Mouse (Mus musculus) frontal cortex, postnatal 10 days (tissue): ENCODE data around the gene Pin1.
"Not testable (repeated sequence)": the region's sequence is repeated elsewhere in the genome, so short reads cannot be mapped to it uniquely, and the experiment has no call there.

Experiments used
- DNase-seq, 2 experiments: peaks; one replicate each; pipeline ENCODE4 v3.0.0; 2022; ENCODE audit warnings: low spot score in 2 of 2, mixed read lengths in 1 of 2

The Pin1 gene

DNA sequence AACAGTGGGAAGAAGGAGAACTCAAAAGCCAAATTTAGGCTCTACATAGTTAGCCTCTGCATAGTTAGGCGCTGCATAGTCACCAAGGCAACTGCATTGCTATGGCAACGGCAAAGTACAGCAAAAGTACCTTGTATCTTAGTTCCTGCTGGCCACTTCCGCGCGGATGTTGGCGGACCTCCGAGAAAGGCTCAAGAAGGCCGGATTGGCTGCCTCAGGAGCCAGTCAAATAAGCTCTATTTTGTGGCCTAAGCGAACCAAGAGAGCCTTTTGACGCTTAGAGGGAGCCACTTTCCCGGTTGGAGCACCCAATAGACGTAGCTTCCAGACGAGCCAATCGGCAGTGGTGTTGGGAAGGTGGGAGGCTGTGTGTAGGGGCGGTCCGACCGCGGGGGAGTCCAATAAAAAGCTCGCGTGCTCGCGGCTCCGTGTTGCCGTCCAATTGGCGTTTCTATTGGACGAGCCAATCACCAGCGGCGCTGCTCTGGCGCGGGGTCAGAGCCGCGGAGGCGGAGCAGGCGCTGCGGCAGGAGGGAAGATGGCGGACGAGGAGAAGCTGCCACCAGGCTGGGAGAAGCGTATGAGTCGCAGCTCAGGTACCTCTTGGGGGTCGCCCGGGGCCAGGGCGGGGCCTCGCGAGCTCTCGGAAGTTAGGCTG is at the start of gene Pin1:
Gene Pin1 (plus strand): TSS at position 494 of the 658 bp plus-strand sequence.
- peak; percentile 98 to 99 for DNase-seq

DNA sequence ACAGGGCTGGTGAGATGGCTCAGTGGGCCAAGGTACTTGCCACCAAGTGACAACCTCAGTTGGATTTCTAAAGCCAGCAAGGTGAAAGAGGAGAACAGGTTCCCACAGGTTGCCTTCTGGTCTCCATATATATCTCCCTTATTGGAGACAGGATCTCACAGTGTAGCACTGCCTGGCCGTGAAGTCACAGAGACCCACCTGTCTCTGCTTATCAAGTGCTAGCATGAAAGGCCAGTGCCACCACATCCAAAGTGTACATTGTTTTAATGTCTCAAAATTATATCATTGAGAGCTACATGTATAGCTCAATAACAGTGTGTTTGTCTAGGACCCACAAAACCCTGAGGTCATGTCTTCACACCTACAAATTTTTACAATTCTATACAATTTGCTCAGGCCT is 45.6 kb upstream of the Pin1 start:
- no peak for DNase-seq

DNA sequence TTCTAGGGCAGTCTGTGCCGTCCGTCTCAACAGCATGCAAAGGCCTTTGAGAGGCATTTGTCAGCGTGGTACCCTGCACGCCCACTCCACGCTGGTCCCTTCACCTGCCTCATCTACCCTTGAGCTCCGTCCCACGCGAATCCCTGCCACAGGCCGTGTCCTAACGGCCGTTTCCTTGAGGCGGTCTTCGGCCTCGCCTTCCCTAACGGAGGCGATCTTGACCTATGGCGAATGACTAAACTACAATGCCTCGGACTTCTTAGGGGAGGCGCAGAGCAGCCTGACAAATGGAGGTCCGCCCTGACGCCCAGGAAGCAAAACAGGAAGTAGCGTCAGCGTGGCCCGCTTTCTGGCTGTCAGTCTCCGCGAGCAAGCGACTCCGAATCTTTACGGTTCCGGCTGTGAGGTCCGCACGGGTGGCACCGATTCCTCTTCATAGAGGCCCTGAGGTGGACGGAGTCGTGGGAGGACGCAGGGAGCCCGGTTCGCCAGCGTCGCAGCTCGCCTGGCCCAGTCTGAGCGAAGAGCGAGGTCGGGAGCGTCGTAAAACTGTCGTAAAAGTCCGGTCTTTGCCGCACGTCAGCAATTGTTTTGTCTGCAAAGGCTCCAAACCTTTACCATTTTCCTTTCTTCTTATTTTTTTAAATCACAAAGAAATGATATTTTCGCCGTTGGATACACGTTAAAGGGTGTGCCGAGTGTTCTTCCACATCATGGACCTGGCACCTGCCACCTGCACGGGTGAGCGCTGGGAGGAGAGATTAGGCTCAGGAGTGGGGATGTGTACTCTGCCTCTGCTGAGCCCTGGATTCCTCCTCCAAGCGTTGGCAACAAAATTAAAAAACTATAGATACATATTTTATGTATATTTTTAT is 44.6 kb upstream of the Pin1 start:
- peak; percentile 75 to 85 for DNase-seq

DNA sequence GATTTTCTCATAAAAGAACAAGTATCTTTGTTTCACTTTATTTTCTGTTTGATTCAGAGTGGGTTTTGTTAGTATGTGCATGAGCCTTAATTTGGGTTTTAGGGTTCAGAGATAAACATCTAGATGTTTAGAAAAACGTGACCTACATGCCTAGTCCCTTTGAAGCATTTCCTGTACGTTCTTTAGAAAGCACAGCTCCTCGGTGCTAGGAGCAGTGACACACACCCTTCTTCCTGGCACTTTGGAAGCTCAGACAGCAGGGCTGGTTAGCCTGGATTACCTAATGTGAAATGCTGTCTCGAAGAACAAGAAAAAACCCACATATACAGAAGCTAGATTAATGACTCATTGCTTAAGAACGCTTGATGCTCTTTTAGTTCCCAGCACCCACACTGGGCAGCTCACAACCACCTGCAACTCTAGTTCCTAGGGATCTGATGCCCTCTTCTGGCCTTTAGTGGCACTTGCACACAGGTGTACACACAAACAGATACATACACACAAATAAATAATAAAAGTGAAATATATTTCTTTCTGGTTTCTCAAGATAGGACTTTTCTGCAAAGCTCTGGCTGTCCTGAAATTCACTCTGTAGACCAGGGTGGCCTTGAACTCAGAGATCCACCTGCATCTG is 41.9 kb upstream of the Pin1 start:
- no peak for DNase-seq

DNA sequence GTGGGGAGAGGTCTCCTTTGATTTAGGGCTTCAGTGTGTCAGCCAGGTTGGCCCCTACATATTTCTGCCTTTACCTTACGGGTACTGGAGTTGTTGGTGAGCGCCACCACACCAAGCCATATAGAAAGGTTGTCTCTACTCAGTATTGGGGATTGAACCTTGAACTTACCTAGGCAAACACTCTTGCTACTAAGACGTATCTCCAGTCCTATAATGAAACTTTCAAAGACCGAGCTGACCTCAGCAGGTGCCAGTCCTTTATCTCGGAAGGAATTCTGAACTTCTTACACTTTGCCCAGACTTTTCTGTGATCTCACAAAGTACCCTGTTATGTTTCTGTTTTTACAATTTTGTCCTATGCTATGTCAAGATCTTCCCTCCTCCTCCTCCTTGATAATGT is 39.9 kb upstream of the Pin1 start:
- no peak for DNase-seq

DNA sequence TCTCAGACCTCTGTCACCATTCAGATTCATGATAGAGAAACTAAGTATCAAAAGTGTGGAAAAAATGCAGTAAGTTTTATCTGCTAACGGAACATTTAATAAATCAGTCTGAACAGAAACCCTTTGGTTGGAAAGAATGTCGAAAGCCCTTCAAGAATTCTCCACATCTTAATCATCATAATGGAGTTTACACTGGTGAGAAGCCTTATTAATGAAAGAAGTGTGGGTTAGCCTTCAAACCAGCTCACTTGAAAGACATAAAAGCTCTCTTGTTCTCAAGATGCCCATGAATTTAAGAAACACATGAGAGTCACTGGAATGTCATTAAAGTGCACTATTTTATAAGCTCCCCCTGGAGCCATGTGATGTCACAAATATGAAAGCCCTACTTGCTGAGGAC is 35.2 kb upstream of the Pin1 start:
- DNase-seq: no peak

DNA sequence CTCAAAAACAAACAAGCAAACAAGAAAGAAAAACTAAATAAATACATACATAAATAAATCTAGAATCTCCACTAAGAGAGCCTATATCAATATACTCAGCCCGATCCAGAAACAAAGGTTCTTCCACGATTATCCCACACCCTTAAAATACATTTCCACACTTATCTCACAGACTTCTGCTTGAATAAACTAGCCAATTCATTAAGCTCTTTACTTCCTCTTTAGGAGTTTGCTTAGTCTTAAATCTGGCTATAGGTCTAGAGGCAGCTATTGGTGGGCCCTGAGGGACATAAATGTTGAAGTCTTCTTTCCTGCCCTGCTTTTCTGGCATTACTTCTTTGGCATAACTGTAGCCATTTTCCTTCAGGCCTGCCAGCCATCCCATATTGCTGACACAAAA is 20.6 kb upstream of the Pin1 start:
- DNase-seq: no peak

DNA sequence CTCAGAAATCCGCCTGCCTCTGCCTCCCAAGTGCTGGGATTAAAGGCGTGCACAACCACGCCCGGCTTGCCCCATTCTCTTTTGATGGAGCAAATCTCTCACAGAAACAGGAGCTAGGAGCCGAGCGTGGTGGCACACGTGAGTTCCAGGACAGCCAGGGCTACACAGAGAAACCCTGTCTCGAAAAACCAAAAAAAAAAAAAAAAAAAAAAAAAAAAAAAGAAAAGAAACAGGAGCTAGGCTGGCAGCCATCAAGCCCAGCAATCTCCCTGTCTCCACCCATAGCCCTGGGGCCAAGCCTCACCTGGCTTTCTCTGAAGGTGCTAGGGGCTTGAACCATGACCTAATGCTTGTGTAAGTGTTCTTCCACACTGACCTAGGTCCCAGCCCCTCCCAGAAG is 16.2 kb upstream of the Pin1 start:
- DNase-seq: not testable (repeated sequence)

DNA sequence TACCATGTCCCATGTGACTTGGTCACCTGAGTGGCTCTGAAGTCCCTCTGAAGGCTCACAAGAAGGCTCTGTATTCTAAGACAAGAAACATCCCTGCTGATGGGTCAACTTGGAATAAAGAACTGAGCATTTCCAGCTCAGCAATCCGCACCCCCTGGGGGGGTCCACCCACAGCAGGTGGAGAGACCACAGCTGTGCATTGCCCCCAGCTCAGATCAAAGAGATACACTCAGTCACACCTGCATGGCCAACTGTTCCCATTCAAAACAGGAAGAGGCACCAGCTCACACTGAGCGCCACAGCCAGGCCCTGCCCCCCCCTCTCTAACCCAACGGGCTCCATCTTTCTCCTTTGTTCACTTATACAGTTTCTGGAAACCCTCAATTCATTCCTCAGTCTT is 15.6 kb upstream of the Pin1 start:
- DNase-seq: no peak

DNA sequence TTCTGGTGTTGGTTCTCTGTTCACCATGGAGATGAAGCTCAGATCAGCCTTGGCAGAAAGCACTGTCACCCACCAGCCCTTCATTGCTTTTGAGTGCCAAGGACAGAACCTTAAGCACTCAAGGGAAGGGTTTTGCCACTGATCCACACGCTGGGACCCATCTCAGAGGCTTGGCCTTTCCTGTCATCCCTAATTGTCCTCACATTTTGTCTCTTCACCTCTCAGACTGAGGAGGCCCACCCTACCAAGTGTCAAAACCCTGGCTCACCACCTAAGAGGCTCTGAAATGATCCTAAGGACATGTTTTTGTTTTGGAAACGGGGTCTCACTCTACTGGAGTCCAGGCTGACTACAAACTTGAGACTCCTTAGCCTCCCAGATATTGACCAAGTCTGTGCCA is 15.1 kb upstream of the Pin1 start:
- no peak for DNase-seq

DNA sequence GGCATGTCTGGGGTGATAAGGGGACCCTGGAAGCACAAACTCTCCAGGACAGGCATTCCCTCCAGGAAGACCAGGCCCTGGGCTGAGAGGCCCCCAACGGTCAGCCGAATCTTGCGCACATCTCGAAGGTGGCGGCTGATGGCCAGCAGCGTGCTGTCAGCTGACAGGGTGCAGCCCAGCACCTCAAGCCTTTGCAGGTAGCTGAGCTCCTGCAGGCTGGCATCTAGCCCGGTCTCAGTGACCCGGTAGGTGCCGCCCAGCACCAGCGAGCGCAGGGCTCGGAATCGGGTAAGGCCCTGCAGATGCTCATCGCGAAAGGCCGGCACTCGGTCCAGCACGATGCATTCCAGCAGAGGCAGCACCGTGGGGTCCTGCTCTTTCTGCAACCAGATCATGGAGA is 13.3 kb upstream of the Pin1 start:
- DNase-seq: no peak

DNA sequence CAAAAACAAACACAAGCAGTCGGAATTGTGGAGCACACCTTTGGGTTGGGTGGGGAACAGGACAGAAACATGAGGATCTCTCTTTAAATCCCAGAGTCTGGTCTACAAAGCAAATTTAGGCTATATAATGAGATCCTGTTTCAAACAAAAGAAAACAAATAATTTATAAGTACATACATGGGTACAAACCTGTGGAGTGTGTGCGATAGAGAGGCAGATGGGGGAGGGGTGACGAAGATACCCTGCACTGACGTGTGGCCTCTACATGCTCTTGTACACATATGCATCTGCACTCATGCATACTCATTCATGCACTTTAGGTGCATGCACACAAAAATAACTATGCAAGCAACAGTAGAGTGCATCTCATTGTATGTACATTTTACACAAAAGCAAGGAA is 12.4 kb upstream of the Pin1 start:
- no peak for DNase-seq

DNA sequence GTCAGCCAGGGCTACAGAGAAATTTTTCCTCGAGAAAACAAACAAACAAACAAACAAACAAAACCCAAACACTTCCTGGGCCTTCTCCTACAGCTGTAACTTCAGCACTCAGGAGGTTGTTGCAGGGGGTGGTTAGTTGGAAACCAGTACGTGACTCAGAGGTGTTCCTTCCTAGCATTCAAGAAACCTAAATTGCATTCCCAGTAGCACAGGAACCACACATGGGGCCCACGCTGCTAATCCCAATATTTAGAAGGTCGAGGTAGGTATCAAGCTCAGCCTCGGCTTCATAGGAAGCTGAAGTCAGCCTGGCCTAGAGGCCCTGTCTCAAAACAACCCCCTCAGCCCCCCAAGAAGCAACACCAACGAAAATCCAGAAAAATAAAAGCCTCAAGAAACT is 10.4 kb upstream of the Pin1 start:
- no peak for DNase-seq

DNA sequence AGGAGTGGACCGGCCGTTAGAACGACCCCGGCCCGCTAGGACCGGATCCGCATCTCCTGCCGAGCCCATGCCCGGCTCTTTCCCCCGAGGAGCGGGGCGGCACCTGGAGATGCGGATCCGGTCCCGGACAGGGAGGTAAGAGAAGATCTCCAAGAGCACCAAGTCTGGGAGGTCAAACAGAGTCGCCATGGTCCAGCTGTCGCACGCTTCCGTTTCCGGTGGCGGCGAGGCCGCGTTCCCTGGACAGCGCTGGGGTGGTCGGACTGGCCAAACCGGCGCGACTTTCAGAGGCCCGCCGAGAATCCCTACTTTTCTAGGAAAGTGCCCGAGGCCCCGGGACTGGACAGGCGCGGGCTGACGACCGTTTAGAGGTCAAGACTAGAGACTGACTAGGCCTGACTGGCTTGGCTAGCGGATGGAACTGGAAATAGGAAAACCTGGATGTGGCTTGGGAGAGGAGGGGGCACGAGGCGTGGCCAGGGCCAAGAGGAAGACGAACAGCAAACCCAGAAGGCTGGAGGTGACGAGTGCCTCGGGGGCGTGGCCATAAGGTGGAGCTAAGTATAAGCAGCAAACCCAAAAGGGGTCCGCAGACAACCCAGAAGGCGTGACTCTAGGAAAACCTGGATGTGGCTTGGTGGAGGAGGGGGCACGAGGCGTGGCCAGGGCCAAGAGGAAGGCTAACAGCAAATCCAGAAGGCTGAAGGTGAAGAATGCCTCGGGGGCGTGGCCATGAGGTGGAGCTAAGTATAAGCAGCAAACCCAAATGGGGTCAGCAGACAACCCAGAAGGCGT is 9.6 kb upstream of the Pin1 start, which contains the start of gene Ubl5:
Gene Ubl5 (plus strand): TSS at position 778 of the 795 bp plus-strand sequence.
- peak; percentile 85 for DNase-seq

DNA sequence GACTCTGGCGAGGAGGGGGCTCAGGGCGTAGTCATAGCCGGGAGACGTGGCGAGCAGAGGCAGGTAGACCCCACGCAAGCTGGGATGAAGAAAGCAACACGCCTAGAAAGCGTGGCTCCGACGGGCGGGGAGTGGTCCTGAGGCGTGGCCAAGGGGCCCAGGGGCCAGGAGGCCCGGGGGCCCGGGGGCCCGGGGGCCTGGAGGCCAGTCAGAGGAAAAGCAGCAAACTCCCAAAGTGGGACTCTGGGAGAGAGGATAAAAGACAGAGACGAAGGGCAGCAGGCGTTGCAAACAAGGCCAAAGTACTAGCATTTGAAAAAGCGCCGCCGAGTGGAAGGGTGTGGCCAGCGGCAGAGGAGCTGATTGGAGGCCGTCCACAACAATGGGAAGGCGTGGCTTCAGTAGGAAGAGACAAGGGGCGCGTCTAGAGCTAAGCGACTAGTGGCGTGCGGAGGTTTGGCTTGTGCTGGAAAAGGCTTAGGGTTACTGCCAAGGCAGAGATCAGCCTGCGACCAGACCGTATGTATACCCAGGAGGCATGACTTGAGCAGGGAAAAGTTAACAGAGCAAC is 8.9 kb upstream of the Pin1 start:
- DNase-seq: peak; percentile 66 to 79

DNA sequence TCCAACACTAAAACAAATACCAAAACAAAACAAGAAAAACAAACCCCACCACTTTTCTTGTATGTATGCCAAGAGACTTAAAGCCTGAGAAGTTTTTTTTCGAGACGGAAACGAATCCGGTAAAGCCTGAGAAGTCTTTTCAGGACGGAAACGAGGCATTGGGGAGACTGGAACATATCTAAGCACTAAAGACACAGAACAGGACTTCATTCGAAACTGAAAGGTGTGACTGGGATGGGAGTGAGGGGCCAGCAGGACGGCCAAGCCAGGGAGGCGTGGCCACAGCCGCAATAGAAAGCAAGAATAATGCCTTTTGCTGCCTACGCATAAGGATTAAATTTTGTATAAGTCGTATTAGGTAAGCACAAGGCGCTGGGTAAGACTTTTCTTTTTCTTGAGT is 8.1 kb upstream of the Pin1 start:
- no peak for DNase-seq

DNA sequence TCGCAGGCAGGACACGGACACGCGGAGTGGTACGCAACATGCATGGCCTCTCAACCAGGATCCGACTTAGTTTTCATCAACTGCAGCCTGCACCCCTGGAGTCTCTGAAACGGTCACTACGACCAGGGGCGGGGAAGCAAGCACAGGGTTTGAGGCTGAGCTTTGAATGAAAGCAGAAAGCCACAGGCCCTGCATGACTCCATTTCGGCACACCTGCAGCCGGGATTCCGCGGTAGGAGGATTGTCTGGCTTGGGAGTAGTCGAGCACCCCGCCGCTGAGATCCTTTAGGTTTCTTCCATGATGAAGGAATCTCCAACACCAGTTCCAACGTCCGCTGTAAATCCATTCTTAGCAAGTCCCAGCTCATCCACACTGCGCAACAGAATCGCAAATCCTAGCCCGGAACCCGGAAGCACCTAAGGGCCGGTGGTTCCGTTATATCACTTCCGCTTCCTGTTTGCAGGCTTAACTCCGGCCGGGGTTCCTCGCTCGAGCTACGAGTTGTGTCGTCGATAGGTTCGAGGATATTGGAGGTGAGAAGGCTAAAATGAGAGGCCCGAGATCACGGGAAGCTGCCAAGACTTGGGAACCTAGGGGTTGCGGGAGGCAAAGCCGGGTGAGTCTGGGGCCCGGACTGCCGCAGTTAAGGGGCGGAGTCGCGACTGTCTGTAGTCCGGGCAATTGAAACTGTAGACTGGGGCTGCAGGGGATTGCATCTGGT is 7.4 kb upstream of the Pin1 start, which contains the start of gene Fbxl12:
Gene Fbxl12 (minus strand): TSS at position 408 of the 722 bp plus-strand sequence.
- DNase-seq: peak; percentile 60 to 75

DNA sequence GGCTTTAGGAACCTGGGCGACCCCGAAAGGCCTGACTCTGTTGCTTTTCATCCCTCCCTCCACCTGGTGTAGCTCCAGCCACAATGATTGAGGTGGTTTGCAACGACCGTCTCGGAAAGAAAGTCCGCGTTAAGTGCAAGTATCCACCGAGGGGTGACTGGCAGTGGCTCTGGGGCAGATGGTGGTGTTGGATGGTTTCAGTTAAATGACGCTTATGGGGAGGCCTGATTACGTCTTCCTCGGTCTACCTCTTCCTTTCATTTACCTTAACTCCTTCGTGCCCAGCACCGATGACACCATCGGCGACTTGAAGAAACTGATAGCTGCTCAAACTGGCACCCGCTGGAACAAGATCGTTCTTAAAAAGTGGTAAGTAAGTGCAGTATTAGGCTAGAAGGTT is 6.8 kb upstream of the Pin1 start:
- no peak for DNase-seq

DNA sequence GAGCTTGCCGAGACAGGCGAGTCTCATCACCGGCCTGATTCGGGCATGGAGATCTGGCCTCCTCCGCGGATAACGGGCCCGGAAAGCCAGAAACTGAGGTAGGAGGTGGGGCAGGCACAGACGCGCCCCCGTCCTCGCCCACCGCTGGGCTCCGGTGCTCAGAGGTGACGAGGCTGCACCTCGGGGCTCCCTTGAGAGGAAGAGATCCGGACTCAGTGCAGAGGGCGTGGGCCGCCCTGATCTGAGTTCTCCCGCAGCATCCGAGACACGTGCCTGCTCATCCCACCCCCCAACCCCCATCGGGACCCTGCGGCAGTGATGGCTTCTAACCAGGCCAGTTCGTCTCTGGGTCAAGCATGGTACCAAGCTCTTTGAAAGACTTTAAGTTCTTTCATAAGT is 364 bp downstream of the Pin1 start:
- DNase-seq: no peak

DNA sequence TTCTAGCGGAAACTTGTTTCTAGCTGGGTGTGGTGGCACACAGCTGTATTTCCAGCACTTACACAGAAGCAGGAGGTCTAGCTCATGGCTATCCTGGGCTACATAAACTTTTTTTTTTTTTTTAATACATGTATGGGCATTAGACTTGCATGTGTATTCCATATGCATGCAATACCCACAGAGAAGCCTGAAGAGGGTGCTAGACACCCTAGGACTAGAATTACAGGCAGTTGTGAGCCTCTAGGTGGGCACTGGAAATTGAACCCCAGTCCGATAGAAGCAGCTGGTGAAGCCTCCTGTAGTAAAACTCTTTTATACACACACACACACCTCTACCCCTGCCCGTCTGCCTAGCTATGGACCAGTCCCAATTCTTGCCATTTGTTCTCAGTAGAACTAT is 2.0 kb downstream of the Pin1 start:
- no peak for DNase-seq

DNA sequence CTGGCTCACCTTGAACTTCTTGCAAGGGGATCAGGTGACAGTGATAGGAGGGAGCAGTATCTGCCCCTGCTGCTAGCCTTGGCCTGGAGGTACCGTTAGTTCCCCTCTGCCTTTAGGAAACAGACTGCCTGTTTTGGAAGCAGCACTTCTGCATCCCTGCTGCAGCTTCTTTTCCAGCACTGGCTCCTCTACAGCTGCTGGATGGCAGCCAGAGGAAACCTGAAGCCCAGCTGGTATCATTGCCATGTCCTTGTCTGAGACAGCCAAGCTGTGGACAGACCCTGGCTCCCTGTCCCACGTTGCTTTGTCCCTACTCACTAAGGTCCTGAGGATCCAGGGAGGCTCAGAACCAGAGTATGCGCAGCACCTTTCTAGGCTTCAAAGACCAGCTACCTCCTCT is 5.7 kb downstream of the Pin1 start:
- no peak for DNase-seq
